Mouse (Mus musculus): ENCODE measurements around the gene Arid3c.
A peak's percentile ranks its signal among the peaks of the same experiment; 100 is the strongest.

The Arid3c gene

DNA sequence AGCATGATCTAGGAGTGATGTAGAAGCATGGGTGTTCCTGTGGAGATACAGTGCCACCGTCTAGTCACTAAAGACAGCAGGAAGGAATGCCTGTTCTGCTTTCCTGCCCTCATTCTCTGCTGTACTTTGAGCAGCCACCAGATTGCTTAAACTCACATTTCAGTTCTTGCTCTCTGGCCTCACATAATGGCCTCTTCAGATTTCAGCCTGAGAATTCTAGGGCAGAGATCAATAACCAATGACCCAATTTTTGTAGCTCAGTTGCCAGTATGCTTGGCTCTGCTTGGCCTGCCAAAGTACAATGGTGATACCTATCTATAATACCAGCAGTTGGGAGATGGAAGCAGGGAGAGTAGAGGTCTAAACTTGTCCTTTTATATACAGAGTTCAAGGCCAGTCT lies 14.1 kb upstream of the Arid3c start:
- no peak for DNase-seq (ENCODE audit: low spot score in 2 of 2)

DNA sequence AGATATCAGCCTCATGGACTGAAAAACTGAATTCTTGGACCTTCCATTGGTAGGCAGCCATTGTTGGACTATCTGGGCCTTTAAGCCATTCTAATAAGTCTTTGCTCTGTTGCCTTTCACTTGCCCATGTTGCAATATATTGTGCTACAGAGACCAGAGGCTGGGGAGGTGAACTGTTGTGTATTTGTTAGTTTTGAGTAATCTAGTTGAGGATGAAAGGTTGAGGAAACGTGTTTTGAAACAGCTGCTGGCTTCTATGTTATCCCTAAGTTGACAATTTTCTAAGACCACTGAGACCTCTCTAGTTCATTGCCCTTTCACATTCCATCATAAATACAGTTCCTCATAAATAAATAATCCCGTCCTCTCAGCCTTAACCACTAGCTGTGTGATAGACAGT lies 13.2 kb upstream of the Arid3c start:
- DNase-seq (ENCODE audit: low spot score in 2 of 2), result no peak

DNA sequence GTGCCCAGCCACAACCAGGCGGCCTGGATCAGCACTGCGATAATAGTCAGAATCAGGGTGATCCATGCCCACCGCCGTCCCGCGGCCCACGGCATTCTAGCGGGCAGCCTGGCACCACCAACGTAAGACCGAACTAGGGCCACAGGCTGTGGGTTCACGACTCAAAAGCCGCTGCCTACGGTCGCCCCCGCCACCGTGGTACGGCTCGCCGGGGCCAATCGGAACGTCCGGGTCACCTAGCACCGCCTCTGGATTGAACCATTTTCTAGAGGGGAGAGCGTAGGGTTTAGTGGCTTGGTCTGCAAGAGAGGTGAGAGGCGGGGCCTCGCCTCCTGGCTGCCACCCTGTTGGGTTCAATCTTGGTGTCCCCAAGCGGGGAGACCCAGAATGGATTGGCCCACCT lies 10.2 kb upstream of the Arid3c start:
- peak; percentile 78 to 82 for DNase-seq (ENCODE audit: low spot score in 2 of 2)

DNA sequence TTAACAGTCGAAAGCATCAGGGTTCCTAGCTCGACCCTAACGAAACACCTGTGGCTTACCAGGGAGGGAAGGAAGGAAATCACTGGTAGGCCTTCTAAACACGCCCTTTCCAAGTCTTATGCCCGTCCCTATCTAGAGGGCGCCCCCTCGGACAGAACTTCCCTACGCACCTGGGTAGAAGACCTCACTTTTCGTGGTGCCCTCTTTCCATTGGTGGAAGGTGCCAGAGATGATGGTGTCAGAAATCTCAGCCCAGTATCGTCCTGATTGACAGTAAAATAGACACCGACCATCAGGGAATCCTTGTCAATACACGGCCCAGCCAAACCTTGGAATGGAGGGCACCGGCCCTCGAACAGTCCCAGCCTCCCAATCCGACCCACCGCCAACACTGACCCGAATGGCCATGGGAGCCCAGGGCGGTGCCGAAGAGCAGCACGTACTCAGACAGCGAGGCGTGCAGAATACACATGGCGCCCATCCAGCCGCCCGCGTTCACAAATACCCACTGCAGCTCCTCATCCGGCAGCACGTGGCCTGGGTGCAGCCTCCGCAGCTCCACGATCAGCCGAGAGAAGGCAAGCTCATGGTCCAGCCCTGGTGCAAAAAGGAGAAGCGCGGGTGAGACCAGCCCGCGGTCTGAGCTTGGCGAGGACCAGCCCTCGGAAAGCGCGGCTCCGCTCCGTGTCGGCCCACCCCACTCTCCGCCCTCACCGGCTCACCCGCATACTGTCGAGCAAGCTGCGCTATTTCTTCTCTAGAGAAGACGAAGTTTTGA lies 9.6 kb upstream of the Arid3c start:
- DNase-seq (ENCODE audit: low spot score in 2 of 2), result no peak

DNA sequence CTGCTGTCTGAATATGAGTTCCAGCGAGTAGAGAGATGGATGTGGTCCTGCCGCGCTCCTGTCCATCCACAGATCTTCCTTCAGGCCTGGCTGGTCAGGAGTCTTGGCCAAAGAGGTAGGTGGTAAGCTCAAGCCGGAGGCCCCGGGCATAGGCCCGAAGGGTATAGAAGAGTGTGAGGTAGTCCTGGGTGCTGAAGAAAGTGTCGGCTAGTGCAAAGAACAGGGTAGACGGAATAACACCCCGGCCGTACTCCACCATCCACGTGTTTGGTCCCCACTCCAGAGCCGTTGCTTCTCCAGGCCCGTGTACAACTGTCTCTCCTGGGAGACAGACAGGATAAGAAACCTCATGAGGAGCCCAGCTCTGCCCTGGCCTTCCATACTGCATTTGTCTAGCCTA lies 8.3 kb upstream of the Arid3c start:
- no peak for DNase-seq (ENCODE audit: low spot score in 2 of 2)

DNA sequence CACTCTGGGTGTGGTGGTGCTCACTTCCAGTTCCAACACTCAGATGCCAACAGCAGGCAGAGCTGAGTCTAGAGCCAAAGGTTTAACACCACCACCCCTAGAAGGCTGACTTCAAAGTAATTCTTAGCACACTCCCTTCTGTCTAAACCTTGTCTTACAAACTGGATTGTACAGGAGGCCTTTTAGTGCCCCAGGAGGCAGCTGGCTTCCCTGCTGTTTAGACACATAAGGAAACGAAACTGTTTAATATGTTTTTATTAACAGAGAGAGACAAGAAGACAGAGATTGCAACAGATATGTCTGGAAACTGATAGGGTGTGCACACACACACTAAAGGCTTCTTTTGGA lies 7.3 kb upstream of the Arid3c start:
- DNase-seq (ENCODE audit: low spot score in 2 of 2), result no peak

DNA sequence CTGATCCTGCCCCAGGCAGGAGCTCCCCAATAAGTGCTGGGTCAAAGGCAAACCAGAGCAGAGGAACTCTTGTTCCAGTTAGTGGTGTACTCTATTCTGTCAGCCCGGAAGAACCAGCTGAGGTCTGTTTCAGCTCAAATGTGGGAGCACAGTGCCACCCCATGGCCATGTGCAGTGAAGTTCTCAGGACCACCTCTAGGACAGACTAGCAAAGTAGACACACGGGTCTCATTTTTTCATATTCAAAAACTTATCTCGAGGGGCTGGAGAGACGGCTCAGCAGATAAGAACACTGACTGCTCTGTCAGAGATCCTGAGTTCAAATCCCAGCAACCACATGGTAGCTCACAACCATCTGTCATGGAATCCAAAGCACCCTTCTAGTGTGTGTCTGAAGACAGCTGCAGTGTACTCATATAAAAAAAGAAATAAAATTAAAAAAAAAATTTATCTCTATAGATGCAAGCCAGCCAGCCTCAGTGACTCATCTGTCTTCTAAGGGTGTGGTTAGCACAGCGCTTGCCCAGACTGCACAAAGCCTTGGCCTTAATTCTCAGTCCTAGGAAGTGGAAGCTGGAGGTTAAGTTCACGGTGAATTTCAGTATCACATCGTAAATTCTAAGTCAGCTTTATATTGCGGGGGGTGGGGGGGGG lies 6.8 kb upstream of the Arid3c start:
- peak; percentile 45 to 63 for DNase-seq (ENCODE audit: low spot score in 2 of 2)

DNA sequence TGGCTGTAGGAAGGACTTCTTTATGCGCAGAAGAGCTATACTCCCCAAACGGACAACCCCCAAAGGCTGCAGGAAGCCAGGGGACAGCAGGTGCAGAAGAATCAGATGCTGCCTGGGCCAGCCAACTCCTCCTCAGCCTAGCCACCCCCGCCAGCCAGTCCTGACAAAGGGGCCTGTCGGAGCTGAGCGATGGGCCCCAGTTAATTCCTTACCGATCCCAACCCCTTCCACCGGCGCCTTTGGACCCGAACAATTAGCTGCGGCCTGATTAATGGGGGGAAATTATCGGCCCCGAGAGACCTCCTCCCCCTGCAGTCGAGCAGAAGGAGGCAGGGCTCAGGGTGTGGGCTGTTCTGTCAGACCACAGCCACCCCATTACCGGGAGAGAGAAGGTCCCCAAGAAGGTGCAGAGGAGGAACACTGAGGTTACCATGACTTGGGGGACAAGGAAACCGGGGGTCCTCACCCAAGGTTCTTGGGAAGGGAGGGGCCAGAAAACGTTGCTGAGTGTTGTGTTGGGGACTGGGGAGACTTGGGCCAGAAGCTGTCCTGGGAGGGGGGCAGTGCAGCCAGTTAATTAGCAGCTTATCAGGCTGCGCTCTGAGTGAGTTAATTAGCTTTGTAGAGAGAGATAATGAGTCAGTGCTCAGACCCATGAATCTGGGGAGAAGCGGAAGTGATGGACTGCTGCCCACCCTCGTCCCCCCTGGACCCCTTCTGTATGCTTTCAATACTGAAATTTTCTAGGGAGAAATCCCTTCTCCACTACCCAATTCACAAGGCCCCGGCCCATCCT lies 3.9 kb downstream of the Arid3c start:
- DNase-seq (ENCODE audit: low spot score in 2 of 2), result no peak

DNA sequence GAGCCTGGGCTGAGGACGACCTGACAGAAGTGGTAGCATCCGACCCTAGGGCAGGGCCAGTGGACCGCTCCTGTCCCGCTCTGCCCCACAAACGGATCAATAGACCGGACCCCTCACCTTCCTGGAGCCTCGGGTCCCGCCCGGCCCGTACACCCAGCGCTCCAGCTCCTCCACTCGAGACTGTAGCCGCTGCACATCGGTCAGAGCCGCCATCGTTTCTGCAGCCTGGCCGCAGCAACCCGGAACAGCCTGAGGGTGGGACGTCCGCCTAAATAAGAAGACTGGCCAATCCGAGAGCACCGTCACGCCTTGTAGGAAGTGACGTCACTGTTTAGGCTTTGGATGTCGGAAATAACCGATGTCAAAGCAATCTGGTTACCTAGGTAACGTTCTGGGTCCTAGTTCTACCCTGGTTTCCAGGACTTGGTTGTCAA lies 8.0 kb downstream of the Arid3c start, which contains the start of gene Dctn3:
Gene Dctn3, minus strand, starts transcription at position 253 of the 434 bp plus-strand sequence.
- peak; percentile 60 to 73 for DNase-seq (ENCODE audit: low spot score in 2 of 2)

DNA sequence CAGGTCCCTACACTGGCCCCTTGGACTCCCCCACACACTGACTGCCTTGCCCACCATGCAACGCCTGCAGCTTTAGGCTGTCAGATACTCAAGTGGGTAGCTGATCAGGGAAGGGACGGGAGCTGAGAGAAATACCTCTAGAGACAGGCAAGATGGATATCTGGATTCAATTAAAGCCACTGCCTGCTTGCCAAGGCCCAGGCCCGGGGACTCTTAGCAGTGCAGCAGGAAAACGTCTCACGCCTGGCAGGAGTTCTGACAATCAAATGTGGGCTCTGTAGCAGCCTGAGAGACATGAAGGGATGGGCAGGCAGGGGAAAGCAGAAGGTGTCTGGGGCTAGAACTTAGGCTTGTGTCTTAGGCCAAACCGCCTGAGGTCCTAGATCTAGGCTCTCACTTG lies 14.1 kb downstream of the Arid3c start:
- DNase-seq (ENCODE audit: low spot score in 2 of 2), result no peak

DNA sequence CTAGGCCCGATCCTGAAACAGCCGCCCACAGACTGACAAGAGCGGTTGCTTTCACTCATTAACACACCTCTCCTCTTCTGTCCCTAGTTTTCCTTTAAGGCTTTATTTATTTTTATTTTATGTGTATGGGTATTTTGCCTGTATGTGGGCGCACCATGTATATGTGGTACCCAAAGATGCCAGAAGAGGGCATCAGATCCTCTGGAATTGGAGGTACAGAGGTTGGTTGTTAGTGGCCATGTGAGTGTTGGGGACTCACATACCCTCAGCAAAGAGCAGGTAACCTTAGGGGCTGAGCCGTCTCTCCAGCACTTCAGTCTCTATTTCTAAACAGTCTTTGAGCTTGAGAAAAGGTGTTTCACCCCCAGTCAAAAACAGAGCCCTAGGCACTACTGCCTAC lies 15.3 kb downstream of the Arid3c start:
- DNase-seq (ENCODE audit: low spot score in 2 of 2), result no peak

DNA sequence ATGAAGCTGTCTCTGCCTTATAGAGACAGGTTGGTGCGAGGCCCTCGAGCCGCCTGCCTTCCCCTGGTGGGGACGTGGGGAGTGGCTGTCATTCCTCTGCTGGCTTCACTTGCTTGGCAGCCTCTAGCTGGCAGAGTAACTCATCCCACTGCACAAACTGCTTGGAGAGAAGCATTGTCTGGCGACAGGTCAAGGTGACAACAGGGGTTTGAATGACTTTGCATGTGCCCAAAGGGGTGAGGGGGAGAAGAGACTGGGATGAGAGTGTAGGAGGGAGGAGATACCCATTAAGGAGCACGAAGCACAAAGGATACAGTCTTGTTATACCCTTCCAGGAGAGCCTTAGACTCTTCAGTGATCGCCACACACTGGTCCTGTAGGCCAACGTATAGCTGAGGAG lies 15.9 kb downstream of the Arid3c start:
- no peak for DNase-seq (ENCODE audit: low spot score in 2 of 2)

DNA sequence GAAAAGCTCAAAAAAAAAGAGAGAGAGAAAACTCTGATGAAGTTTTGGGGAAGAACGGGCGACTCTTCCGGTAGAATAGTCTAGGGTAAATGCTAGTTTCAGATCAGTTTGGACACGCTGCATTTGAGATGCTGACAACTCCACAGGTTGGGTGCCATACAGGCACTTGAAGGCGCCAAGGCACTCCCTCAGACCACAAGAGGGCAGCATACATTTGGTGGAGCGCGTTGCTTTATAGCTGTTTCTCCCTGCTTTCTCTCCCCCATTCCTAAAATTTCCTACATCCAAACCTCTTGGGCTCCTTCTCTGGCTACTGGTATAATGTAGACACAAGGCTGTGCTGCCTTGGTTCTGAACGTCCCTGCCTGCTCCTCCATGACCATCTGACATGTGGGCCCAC lies 16.7 kb downstream of the Arid3c start:
- DNase-seq (ENCODE audit: low spot score in 2 of 2), result peak in 1 of 2 experiments; percentile 54

DNA sequence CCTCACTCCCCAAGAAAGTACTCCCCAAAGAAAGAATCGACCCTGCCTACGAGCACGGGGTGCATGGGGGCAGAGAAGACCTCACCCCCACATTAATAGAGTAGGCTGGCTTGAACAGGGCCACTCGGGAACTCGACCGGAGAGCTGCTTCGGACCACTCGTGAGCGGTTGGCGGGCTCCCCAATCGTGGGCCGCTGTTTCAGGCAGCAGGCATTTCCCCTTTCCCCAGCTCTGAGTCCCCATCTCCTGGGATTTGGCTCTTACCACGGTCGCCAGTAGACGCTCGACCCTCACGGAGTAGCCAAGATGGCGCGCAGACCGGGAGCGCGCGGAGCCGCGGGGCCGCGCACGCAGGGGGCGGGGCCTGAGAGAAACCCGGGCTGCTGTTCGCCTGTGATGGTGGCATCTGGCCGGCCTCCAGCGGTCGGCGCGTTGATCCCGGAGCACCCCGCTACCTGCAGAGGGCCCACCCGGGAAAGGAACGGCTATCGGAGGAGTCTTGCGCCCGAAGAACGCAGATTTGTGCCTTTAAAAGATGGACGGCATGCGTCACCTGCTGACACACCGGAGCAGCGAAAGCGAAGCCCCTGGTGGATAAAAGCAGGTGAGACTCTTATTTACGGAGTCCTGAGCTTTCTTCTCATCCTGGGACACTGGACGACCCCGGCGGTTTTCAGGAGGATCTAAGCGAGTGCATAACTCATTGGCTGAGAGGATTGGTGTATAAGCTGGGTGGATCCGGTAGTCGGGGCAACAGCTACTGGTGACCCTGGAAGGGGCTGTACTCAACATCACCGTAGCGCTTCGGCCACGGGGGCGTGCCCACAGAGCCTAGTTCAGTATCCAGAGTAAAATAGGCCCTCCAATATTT lies 17.5 kb downstream of the Arid3c start, which contains the start of gene Rpp25l:
Gene Rpp25l, minus strand, starts transcription at position 338 of the 871 bp plus-strand sequence.
- peak; percentile 74 to 83 for DNase-seq (ENCODE audit: low spot score in 2 of 2)

DNA sequence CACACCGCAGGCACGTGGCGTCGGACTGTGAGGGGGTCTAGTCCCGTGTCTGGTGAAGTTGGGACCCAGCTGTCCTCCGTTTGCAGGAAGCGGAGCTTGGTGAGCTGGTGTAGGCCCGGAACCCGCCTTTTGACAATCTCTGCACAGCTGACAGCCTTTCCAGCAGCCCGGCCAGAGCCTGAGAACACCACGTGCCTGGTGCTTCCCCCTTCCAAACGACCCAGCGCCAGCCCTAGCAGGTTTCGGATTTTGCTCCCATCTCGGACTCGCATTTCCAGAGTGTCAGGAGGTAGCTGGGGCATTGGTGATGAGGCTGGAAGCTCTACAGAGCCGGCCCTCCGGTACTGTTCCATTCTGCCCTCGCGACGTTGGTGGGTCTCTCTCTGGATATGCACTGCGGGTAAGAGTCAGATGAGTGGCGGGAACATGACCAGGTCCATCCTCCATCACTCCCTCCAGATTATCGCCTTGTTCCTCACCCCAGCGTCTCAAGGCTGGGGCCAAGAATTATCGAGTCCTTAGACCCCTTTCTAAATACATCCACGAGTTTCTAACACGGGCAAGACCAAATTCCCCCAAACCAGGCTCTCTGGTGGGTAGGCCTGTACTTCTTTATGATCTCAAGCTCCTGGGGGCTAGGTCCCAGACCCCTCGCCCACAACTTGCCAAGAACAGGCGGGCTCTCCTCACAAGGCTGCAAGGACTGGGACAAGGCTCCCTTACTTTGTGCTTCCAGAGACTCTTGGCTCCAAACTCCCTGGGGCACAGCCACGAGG lies 18.3 kb downstream of the Arid3c start:
- no peak for DNase-seq (ENCODE audit: low spot score in 2 of 2)

DNA sequence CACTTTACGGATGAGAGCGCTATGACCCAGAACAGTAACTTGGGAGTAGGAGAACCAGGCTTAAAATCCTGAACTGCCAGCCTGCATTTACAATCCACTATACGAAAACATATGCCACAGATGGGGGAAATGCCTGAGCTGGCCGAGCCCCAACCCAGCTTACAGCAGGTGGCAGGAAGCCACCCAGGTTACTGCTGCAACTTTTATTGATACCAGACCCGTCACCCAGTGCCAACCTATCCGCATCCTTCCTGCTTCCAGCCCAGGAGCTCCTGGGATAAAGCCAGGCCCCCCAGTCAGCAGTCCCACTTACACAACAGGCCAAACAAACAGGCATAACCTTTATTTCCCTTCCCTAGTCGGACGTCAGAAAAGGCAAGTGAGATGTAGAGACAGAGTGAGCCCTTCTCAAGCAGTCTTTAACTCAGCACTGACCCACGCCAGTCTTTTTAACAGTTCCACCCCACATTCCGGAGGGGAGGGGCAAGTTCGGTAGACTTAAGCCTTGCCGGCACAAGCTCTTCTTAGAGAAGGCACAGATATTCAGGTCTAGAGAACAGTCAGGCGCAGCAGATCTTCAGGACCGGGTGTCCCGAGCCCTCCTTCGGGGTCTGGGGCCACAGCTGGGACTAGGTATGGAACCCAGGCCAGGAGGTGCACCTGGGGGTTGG lies 19.1 kb downstream of the Arid3c start:
- no peak for DNase-seq (ENCODE audit: low spot score in 2 of 2)

DNA sequence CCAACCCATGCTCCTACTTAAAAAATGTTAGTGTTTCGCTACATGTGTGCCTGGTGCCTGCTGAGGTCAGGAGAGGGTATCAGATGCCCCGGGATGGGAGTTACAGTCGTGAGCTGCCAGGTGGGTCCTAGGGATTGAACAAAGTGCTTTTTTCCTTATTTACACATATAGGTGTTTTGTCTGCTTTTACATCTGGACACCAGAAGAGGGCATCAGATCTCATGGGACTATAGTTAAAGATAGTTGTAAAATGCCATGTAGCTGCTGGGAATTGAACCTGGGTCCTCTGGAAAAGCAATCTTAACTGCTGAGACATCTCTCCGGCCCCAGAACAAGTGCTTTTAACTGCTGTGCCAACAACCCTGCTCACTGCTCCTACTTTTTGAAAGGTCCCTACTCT lies 20.7 kb downstream of the Arid3c start:
- no peak for DNase-seq (ENCODE audit: low spot score in 2 of 2)

DNA sequence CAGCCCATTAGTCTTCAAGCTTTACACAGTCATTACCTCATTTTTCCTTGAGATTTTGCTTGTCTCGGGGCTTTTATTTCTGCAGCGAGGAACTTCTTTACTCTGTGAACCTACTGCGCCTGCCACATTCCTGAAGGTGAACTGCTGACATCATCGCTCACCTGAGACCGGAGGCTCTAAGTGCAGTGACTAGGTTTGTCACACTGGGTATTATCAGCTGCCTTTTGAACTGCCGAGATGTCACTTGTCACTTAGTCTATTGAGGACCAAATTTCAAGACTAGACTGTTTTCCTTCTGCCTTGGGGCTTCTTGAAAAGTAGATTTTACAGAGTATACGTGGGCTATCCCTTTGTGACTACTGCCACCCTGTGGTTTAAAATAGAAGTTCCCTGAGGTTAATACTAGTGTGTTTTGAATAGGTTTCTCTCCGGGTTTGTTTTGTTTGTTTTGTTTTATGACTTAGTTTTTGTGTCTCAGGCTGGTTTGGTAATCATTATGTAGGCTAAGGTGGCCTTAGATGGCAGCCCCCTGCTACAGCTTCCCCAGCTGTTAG lies 22.7 kb downstream of the Arid3c start:
- DNase-seq (ENCODE audit: low spot score in 2 of 2), result no peak

DNA sequence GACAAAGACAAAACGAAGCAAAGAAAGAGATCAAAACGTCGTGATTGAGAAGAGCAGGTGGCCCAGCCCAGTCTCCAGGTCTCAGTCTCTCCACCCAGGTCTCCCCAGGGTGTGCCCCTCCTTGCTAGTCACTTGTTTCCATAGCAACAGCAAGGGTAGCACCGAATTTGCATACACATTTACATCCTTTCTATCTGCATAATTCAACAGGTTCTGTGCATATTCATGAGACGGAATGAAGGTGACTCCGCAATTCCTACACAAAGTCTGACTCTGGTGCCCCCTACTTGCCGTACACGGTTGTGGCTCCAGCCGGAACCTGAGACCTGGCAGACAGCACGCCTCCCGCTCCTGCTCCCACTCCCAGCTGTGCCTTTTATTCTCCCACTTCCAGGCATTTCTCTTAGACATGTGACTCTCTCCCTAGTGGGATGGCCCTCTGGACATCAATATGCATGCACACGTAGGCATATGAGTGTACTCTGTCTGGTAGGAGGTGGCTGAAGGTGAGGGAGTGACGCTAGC lies 23.9 kb downstream of the Arid3c start:
- DNase-seq (ENCODE audit: low spot score in 2 of 2), result peak in 1 of 2 experiments; percentile 35
